Mouse (Mus musculus) embryonic facial prominence, embryonic 11.5 days (tissue): ENCODE data around the gene Nav2. TPM values are rescaled to one million over a fixed set of nuclear protein-coding genes. Genes with fewer than 3 reads are reported as not detected.

Experiments
- ATAC-seq: fragments of 200-750 bp; cut with Nextera tagmentation; replicated peaks from 2 replicates; pipeline ENCODE4 v1.8.0; 2017; ENCODE audit warnings: low read depth; ENCODE audit not compliant: insufficient number of reproducible peaks, low FRiP score, low TSS enrichment
- DNase-seq: peaks from one replicate; pipeline ENCODE4 v3.0.0-alpha.2; 2015; ENCODE audit warnings: low spot score
- H3K27ac ChIP-seq: fragments of 300-500 bp; sonication (generic); replicated peaks from 2 replicates; pipeline ENCODE4 v1.5.1; 2014; ENCODE audit warnings: mild to moderate bottlenecking, low read depth, low read length, control low read depth
- H3K27me3 ChIP-seq: fragments of 300-500 bp; sonication (generic); 2 replicates; pipeline ENCODE4 v1.6.1; 2014; ENCODE audit warnings: mild to moderate bottlenecking, low read length, moderate library complexity, mixed read lengths; ENCODE audit not compliant: control insufficient read depth, insufficient read depth
- H3K36me3 ChIP-seq: fragments of 300-500 bp; sonication (generic); replicated peaks from 2 replicates; pipeline ENCODE4 v1.6.1; 2014; ENCODE audit warnings: low read depth, mild to moderate bottlenecking, low read length, moderate library complexity, mixed read lengths; ENCODE audit not compliant: control insufficient read depth, insufficient read depth
- H3K4me1 ChIP-seq: fragments of 300-500 bp; sonication (generic); 2 replicates; pipeline ENCODE4 v1.6.1; 2014; ENCODE audit warnings: low read length, mixed read lengths; ENCODE audit not compliant: control insufficient read depth, insufficient read depth
- H3K4me2 ChIP-seq: fragments of 300-500 bp; sonication (generic); 2 replicates; pipeline ENCODE4 v1.6.1; 2014; ENCODE audit warnings: low read depth, mild to moderate bottlenecking, control low read depth, low read length, moderate library complexity
- H3K4me3 ChIP-seq: fragments of 300-500 bp; sonication (generic); 2 replicates; pipeline ENCODE4 v1.5.1; 2014; ENCODE audit warnings: low read depth, low read length, control low read depth
- H3K9ac ChIP-seq: fragments of 300-500 bp; sonication (generic); replicated peaks from 2 replicates; pipeline ENCODE4 v1.6.1; 2014; ENCODE audit warnings: mild to moderate bottlenecking, control low read depth, low read length
- H3K9me3 ChIP-seq: fragments of 300-500 bp; sonication (generic); replicated peaks from 2 replicates; pipeline ENCODE4 v1.6.1; 2016; ENCODE audit warnings: mild to moderate bottlenecking, low read length, inconsistent platforms, mixed read lengths; ENCODE audit not compliant: control insufficient read depth
- WGBS: fragments of 180-500 bp; shearing (Covaris S2); extraction: QIAGEN DNeasy Blood & Tissue Kit; methylation state at CpG from one replicate; pipeline ENCODE4 v1.1.7; 2014; 5-methylcytosine and 5-hydroxymethylcytosine counted together
- polyA plus RNA-seq: library from polyadenylated mRNA; unstranded; fragments of >200 nt; fragmentation: Nextera tagmentation; extraction: Ambion mirVana; gene quantifications from 2 replicates; pipeline ENCODE4 v1.2.1, GENCODE M21; 2014

Nav2 gene
- polyA plus RNA-seq, 1 experiment from 2014 or later: 7.3 TPM

GRCm38 (mm10) chr7:49468492-49469205, 560.1 kb downstream of the Nav2 start:
- DNase-seq: peak; percentile 37
- Histone ChIP-seq H3K36me3 (no peaks in the 10 kb centered on the region), H3K4me1 (no peaks in the 10 kb centered on the region), H3K9ac (no peak overlapping the region), H3K27ac (no peak overlapping the region), H3K4me2 (no peak overlapping the region), H3K9me3 (no peaks in the 10 kb centered on the region), H3K4me3 (no peak overlapping the region), H3K27me3 (no peaks in the 10 kb centered on the region)
- ATAC-seq: no peak
- 69% methylated on average over 8 of the region's 8 CpGs for WGBS

DNA sequence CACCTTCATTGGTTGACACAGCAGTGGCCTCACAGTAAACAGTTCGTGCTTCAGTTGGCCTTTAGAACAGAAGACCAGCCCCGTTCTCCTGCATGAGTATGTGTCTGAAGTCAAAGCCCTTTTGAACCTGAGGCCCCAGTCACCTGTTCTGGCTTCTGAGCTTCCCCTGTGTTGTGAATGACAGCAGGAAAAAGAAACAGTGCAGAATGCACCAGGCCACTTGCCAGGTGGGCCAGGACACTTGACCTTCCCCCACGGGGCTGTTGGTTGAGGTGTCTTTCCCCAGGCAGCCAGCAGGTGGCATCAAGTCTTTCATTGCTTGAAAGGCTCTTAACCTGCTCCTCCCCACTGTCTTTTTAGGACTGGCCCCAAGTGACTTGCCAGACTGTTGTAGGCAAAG, 562.8 kb downstream of the Nav2 start:
- Histone ChIP-seq H3K4me2 (no peak overlapping the region), H3K27me3 (no peaks in the 10 kb centered on the region), H3K9ac (no peak overlapping the region), H3K4me1 (no peaks in the 10 kb centered on the region), H3K36me3 (no peaks in the 10 kb centered on the region), H3K27ac (no peak overlapping the region), H3K9me3 (no peaks in the 10 kb centered on the region), H3K4me3 (no peak overlapping the region)
- DNase-seq (peak; percentile 72), ATAC-seq (no peak)
- WGBS: 63% methylated on average over 3 of the region's 3 CpGs

- 78% methylated on average over 6 of the region's 6 CpGs for WGBS
- Histone ChIP-seq H3K4me3 (no peak overlapping the region), H3K4me2 (no peak overlapping the region), H3K9me3 (no peaks in the 10 kb centered on the region), H3K9ac (no peak overlapping the region), H3K27me3 (no peaks in the 10 kb centered on the region), H3K36me3 (no peaks in the 10 kb centered on the region), H3K27ac (no peak overlapping the region), H3K4me1 (no peaks in the 10 kb centered on the region)
- DNase-seq: no peak
- ATAC-seq: no peak
Observed at GRCm38 (mm10) chr7:49475282-49475681, 566.8 kb downstream of the Nav2 start.

DNA sequence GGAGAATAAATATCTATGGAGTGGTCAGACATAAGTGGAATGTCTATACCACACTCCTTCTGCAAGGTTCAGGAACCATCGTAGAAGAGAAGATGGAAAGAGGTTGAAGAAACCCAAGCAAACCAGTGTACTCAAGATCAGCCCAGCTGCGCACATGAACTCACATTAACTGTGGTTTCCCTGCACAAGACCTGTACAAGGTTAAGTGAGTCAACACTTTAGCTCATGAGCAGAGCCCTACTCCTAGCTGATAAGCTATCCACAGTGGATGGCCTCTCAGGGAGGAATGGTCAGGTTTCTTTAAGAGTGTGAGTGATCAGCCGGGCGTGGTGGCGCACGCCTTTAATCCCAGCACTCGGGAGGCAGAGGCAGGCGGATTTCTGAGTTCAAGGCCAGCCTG, 567.6 kb downstream of the Nav2 start:
- WGBS: 92% methylated on average over 8 of the region's 8 CpGs
- no peaks in the 10 kb centered on the region for H3K36me3 ChIP-seq
- no peaks in the 10 kb centered on the region for H3K27me3 ChIP-seq
- no peak overlapping the region for H3K4me2 ChIP-seq
- DNase-seq (no peak), ATAC-seq (no peak)
- no peaks in the 10 kb centered on the region for H3K4me1 ChIP-seq
- H3K9ac ChIP-seq: no peak overlapping the region
- H3K9me3 ChIP-seq: no peaks in the 10 kb centered on the region
- no peak overlapping the region for H3K27ac ChIP-seq
- no peak overlapping the region for H3K4me3 ChIP-seq

GRCm38 (mm10) chr7:49476666-49477065, 568.1 kb downstream of the Nav2 start:
- H3K4me3 ChIP-seq: no peak overlapping the region
- DNase-seq: peak; percentile 61
- ATAC-seq: no peak
- H3K27me3 ChIP-seq: no peaks in the 10 kb centered on the region
- H3K27ac ChIP-seq: no peak overlapping the region
- no peaks in the 10 kb centered on the region for H3K9me3 ChIP-seq
- H3K4me2 ChIP-seq: no peak overlapping the region
- WGBS: 57% methylated on average over 5 of the region's 5 CpGs
- H3K9ac ChIP-seq: no peak overlapping the region
- no peaks in the 10 kb centered on the region for H3K4me1 ChIP-seq
- no peaks in the 10 kb centered on the region for H3K36me3 ChIP-seq

DNA sequence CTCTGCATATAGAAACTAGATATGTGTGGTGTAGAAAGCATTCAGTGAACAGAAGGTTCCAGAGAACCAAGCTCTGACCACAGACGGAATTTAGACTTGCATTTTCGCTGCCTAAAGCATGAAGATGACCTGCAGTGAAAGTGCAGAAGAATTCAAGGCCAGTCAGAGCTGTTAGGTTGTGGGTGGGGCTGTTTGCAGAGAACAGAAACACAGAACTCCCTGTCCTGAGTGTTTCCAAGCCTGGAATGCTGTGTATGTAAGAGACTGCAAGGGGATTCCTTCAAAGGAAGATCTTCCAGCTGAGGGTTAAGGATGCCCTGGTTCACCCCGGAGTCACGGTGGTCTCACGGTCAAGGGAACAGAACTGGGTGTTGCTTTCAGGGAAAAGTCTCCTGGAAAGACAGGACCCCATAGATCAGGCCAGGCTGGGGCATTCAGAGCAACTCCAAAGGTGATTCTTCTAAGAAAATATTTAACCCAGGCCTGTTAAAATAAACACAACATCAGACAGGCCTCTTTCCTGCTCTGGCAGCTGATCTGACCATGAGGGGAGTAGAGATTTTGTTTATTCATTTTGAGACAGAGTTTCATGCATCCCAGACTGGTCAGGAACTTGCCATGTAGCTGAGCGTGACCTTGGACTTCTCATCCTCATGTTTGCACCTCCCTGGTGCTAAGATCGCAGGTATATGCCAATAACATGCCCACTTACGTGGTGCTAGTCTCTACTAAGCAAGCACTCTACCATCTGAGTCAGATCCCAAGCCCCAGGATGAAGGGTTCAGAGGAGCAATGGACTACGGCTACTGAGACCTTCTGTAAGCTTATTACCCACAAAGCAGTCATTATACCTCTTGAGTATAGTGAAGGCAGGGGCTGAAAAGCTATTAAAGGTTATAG, 568.8 kb downstream of the Nav2 start:
- no peaks in the 10 kb centered on the region for H3K4me1 ChIP-seq
- WGBS: 72% methylated on average over 9 of the region's 9 CpGs

DNA sequence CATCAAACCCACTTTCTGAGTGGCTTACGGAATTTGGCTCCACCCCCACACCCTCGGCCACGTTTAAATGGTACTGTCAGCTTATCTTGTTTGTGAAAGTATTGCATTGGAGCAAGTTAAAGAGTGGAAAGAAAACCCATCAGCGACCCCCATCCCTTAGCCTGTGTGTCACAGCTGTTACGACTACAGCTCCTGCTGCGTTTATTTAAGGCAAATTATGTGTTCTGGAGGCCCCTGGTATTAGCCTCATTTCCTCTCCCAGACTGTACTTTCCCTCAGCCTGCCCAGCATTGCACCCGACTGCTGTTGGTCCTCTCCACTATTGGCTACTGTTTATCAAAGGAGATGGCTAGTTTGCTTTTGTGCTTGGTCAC, 569.4 kb downstream of the Nav2 start:
- 39% methylated on average over 7 of the region's 7 CpGs for WGBS
- Histone ChIP-seq H3K9ac (no peak overlapping the region), H3K27me3 (no peaks in the 10 kb centered on the region), H3K36me3 (no peaks in the 10 kb centered on the region), H3K4me3 (no peak overlapping the region), H3K4me2 (no peak overlapping the region), H3K4me1 (no peaks in the 10 kb centered on the region), H3K9me3 (no peaks in the 10 kb centered on the region), H3K27ac (no peak overlapping the region)
- no peak for ATAC-seq
- no peak for DNase-seq

More for the DNA sequence above, 568.8 kb downstream of the Nav2 start:
- H3K4me2 ChIP-seq: no peak overlapping the region
- no peak for DNase-seq
- H3K27me3 ChIP-seq: no peaks in the 10 kb centered on the region
- no peak overlapping the region for H3K27ac ChIP-seq
- no peaks in the 10 kb centered on the region for H3K9me3 ChIP-seq
- no peaks in the 10 kb centered on the region for H3K36me3 ChIP-seq
- no peak for ATAC-seq
- H3K4me3 ChIP-seq: no peak overlapping the region
- H3K9ac ChIP-seq: no peak overlapping the region

DNA sequence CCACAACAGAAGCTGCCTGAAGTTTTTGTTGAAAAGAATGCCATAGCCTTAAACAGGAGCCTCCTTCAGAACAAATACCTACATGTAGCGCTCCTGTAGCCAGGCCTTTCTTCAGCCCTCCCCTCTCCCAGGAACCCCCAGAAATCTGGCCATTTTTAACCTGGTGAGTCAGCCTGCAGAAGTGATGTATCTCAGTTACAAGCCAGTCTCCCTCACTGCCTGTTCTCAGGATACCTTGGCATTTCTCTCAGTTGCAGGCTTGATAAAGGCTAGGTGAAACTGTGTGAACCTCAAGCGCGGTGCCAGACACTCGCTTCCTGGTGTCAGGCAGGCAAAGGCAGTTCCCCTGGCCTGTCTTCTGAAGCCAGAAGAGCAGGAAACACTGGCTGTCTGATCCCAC, 570.4 kb downstream of the Nav2 start:
- 86% methylated on average over 4 of the region's 4 CpGs for WGBS
- ATAC-seq (no peak), DNase-seq (no peak)
- Histone ChIP-seq H3K4me2 (no peak overlapping the region), H3K27me3 (no peaks in the 10 kb centered on the region), H3K36me3 (no peaks in the 10 kb centered on the region), H3K27ac (no peak overlapping the region), H3K4me1 (no peaks in the 10 kb centered on the region), H3K4me3 (no peak overlapping the region), H3K9me3 (no peaks in the 10 kb centered on the region), H3K9ac (no peak overlapping the region)
